Mouse (Mus musculus) ES-Bruce4 (cell line): ENCODE measurements around the gene Mydgf. TPM values are rescaled to one million over a fixed set of nuclear protein-coding genes. Genes with fewer than 3 reads are reported as not detected.

Experiments used
- H3K27ac ChIP-seq: 2 replicates; pipeline ENCODE4 v1.5.1; 2012; ENCODE audit warnings: low read length, inconsistent platforms; ENCODE audit not compliant: insufficient read depth
- H3K27me3 ChIP-seq: 2 replicates; pipeline ENCODE4 v1.6.1; 2012; ENCODE audit warnings: mild to moderate bottlenecking, low read length, inconsistent platforms; ENCODE audit not compliant: control insufficient read depth, poor library complexity, insufficient read depth, severe bottlenecking
- H3K36me3 ChIP-seq: 2 replicates; pipeline ENCODE4 v1.6.1; 2012; ENCODE audit warnings: inconsistent platforms, mild to moderate bottlenecking, low read length, moderate library complexity; ENCODE audit not compliant: control insufficient read depth, poor library complexity, insufficient read depth, severe bottlenecking
- H3K4me1 ChIP-seq: one replicate; pipeline ENCODE4 v1.8.1; 2011; ENCODE audit warnings: low read length; ENCODE audit not compliant: control insufficient read depth, insufficient read depth
- H3K4me3 ChIP-seq: 2 replicates; pipeline ENCODE4 v1.5.1; 2011; ENCODE audit warnings: low read depth, mild to moderate bottlenecking, low read length
- H3K9ac ChIP-seq: 2 replicates; pipeline ENCODE4 v1.6.1; 2012; ENCODE audit warnings: low read depth, mild to moderate bottlenecking, inconsistent platforms; ENCODE audit not compliant: poor library complexity, severe bottlenecking
- H3K9me3 ChIP-seq: replicated peaks from 2 replicates; pipeline ENCODE4 v1.6.1; 2012; ENCODE audit warnings: mild to moderate bottlenecking, low read length, inconsistent platforms; ENCODE audit not compliant: control insufficient read depth, poor library complexity, insufficient read depth, severe bottlenecking
- CTCF ChIP-seq: IDR thresholded peaks from one replicate; pipeline ENCODE4 v1.8.1; 2011; ENCODE audit warnings: low read depth, low read length
- EP300 ChIP-seq: IDR thresholded peaks from 2 replicates; pipeline ENCODE4 v1.6.1; 2011; ENCODE audit warnings: low read depth, low read length; ENCODE audit not compliant: insufficient read depth
- POLR2A ChIP-seq: IDR thresholded peaks from one replicate; pipeline ENCODE4 v1.8.1; 2011; ENCODE audit warnings: low read length; ENCODE audit not compliant: insufficient read depth
- polyA plus RNA-seq: library from polyadenylated mRNA; stranded (reverse); fragments of >200 nt; gene quantifications from 2 replicates; pipeline ENCODE4 v1.2.4, GENCODE M21; 2011; ENCODE audit warnings: low read depth; ENCODE audit not compliant: missing spikeins, insufficient read depth, insufficient read length

Mydgf gene
- polyA plus RNA-seq, 1 experiment, result 48.4 TPM

DNA sequence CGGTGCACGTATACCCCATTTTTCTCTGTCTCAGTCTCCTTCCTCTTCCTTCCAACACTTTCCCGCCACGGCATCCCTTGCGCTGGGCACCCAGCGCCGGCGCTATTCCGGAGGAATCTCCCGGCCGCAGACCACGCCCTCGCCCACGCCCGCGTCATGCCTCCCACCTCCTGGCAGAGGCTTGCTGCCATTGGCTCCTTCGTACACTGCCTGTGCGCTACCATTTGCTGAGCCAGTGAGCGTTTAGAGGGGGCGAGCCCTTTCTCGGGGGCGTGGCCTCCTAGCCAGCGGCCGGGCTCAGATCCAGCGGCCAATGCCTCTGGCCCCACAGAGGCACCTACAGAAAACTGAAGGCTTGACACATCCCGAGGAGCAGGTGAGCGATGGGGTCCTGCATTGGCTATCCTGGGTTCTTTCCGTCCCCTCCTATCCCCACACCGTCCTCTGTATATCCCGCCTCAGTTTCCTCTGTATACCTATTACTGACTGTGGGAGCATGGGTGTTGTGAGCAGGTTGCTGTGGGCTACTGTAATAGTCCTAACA lies 21.4 kb downstream of the Mydgf start, which contains the start of gene Tnfaip8l1:
Tnfaip8l1 (plus strand) TSS at position 247 of the 544 bp plus-strand sequence.
- Histone ChIP-seq H3K9me3 (no peaks in the 10 kb centered on the region), H3K4me1 (no peaks in the 10 kb centered on the region), H3K27ac (no peak within 1 kb of the TSS), H3K36me3 (no peaks in the 10 kb centered on the region), H3K27me3 (no peaks in the 10 kb centered on the region), H3K4me3 (peak within 1 kb of the TSS; percentile 69), H3K9ac (peak within 1 kb of the TSS; percentile 43; the same call in 1 of the 2 replicates)
- TF ChIP-seq POLR2A (peak; percentile 56), EP300 (no peak)

GRCm38 (mm10) chr17:56159729-56160128 lies 24.0 kb downstream of the Mydgf start:
- Histone ChIP-seq H3K9ac (no peak overlapping the region), H3K27me3 (no peaks in the 10 kb centered on the region), H3K36me3 (no peaks in the 10 kb centered on the region)

GRCm38 (mm10) chr17:56153643-56154042 lies 30.1 kb downstream of the Mydgf start:
- Histone ChIP-seq H3K4me3 (no peak overlapping the region), H3K9ac (no peak overlapping the region), H3K36me3 (no peaks in the 10 kb centered on the region), H3K27ac (no peak overlapping the region), H3K9me3 (no peaks in the 10 kb centered on the region), H3K27me3 (no peaks in the 10 kb centered on the region), H3K4me1 (no peaks in the 10 kb centered on the region)
- TF ChIP-seq POLR2A (no peak), CTCF (no peak), EP300 (no peak)

More at GRCm38 (mm10) chr17:56159729-56160128, 24.0 kb downstream of the Mydgf start:
- Histone ChIP-seq H3K4me3 (no peak overlapping the region), H3K27ac (no peak overlapping the region), H3K4me1 (no peaks in the 10 kb centered on the region), H3K9me3 (no peaks in the 10 kb centered on the region)
- TF ChIP-seq EP300, result no peak
- TF ChIP-seq CTCF, result peak; percentile 95
- no peak for TF ChIP-seq POLR2A

DNA sequence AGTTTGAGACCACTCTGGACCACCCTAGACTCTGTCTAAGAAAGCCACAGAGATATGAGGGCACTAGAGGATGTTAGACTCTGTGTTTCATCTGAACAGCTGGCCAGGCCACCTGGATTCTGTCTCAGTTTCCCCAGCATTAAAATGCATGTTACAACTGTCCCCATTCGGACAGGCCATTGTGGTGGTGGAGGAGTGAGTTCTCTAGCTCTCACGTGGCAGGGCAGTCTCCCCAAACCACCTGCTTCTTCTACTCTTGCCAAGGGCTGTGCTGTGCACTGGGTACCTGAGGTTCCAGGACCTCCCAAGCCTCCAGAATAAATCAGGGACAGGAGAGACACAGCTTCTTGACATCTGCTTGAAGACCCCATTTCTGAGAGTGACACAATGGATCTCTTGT lies 33.8 kb downstream of the Mydgf start:
- Histone ChIP-seq H3K9ac (no peak overlapping the region), H3K4me3 (no peak overlapping the region), H3K36me3 (no peaks in the 10 kb centered on the region), H3K4me1 (peaks cover 3% of the 10 kb centered on the region), H3K27ac (no peak overlapping the region), H3K27me3 (no peaks in the 10 kb centered on the region), H3K9me3 (no peaks in the 10 kb centered on the region)
- TF ChIP-seq EP300 (no peak), CTCF (no peak), POLR2A (no peak)

DNA sequence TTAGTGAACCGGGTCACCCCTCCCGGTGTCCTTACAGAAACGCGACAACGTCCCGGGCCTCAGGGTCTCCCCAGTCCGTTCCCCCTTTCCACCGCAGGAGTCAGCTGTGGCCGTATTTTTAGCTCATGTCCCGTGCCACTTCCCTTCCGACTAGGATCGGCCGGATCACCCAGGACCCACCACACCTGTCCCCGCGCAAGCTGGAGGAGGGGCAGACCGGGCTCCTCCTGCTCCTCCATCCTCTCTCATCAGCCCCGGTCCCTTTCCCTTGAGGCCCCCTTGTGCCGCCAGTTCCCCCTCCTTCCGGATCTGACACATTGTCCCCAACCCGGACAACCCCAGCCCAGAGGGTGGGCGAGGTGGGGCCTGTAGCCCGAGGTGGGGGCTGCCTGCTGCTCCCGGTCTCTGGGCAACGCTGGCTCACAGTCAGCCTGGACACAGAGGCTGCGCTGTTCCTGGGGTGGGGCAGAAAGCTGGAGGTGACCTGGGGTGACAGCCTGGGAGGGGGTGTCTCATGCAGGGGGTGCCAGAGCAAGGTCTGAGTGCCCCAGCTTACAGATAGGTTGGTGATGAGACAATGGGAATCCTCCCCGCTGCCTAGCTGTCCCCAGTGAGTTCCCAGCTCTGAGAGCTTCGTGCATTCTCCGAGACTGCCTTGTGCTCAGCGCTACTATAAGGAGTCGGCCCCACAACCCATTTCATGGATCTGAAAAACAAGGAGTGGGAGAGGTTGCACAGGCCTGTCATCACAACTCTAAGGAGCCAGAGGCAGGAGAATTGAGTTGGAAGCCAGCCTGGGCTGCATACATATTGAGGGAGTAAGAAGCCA lies 34.7 kb downstream of the Mydgf start:
- H3K27ac ChIP-seq, result no peak overlapping the region
- no peak for TF ChIP-seq CTCF
- no peak for TF ChIP-seq EP300
- TF ChIP-seq POLR2A, result no peak
- H3K36me3 ChIP-seq, result no peaks in the 10 kb centered on the region
- H3K9me3 ChIP-seq, result no peaks in the 10 kb centered on the region
- no peaks in the 10 kb centered on the region for H3K27me3 ChIP-seq
- H3K4me1 ChIP-seq, result peaks cover 3% of the 10 kb centered on the region
- no peak overlapping the region for H3K9ac ChIP-seq
- H3K4me3 ChIP-seq, result peak overlapping the region; percentile 25; the same call in 1 of the 2 replicates

- Histone ChIP-seq H3K27ac (no peak overlapping the region), H3K27me3 (no peaks in the 10 kb centered on the region), H3K36me3 (no peaks in the 10 kb centered on the region), H3K9ac (no peak overlapping the region), H3K4me1 (peaks cover 3% of the 10 kb centered on the region), H3K9me3 (no peaks in the 10 kb centered on the region), H3K4me3 (no peak overlapping the region)
- no peak for TF ChIP-seq EP300
- no peak for TF ChIP-seq CTCF
- no peak for TF ChIP-seq POLR2A
These were observed 35.4 kb downstream of the Mydgf start for GRCm38 (mm10) chr17:56148280-56148679.
